In the genomic region with DNA sequence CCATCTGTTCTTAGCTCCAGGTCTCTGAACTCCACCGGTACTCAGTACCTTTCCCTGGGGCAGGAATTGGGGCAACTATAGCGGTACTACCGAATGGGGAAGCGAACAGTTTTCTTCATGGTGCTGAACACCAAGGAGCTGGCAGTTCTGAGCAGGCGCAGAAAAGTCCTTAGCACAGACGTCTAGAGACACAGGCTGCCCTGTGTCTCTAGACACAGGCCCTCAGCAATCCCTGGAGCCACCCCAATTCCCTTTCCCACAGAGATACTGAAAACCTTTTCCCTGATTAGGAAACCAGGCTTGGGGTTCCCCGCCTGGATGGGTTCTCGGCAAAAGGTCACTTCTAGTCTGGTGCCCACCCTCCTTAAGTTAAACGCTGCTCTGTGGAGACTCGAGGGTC, we compare ENCODE assay signal across 16 mouse cellular contexts. TPM values are rescaled to one million over a fixed set of nuclear protein-coding genes. Genes with fewer than 3 reads are reported as not detected.
DNase-seq lines count a peak whose midpoint lies in the region; ATAC-seq and TF ChIP-seq lines count a peak whose summit lies in the region.
"Had no signal": no experiment of that assay in that cellular context is flagged by ENCODE, and none has a peak within 500 bp of the region (broad histone marks: within the 10 kb centered on the region; RNA-seq: fewer than 3 reads in every experiment).

No protein-coding gene starts in this region.

- no peak for ATAC-seq in heart, embryonic 13.5 days (ENCODE audit: extremely low read depth, insufficient number of reproducible peaks, low FRiP score, low TSS enrichment)
- ATAC-seq in lung, embryonic 14.5 days (ENCODE audit: insufficient read depth) = no peak
- no peak for ATAC-seq in stomach, embryonic 14.5 days (ENCODE audit: insufficient number of reproducible peaks, insufficient read depth, low FRiP score, low read depth)
- ATAC-seq: activated CD4-positive, CD25-positive, alpha-beta regulatory T cell, adult 4 months; forebrain, embryonic 14.5 days had no signal

- peak; percentile 14 to 65 for DNase-seq in adrenal gland, adult (ENCODE audit: inconsistent age in 2 of 2, low spot score in 1 of 2)
- no peak for DNase-seq in adrenal gland, adult 18-20 months (ENCODE audit: low spot score in 2 of 2)
- DNase-seq in heart, postnatal 14 days = no peak
- DNase-seq in lung, embryonic 14.5 days = no peak
- DNase-seq in lung, postnatal 4 days = no peak
- no peak for DNase-seq in left cerebral cortex, postnatal 25 days (ENCODE audit: low spot score in 2 of 2)
- DNase-seq: cerebellum, postnatal 25 days; kidney, adult 18-20 months; thymus, postnatal 4 days had no signal

- 69% methylated on average over 10 of the region's 10 CpGs for WGBS in heart, embryonic 13.5 days
- 60% methylated on average over 10 of the region's 10 CpGs for WGBS in lung, embryonic 14.5 days
- 64% methylated on average over 10 of the region's 10 CpGs for WGBS in stomach, embryonic 14.5 days

- no peak for TF ChIP-seq CTCF in lung, embryonic 14.5 days (IDR thresholded peaks at IDR 0.05; ENCODE audit: low read depth)

- H3K36me3 ChIP-seq in heart, embryonic 13.5 days = peaks cover 4% of the 10 kb centered on the region
- H3K36me3 ChIP-seq in lung, embryonic 14.5 days (ENCODE audit: insufficient read depth) = no peaks in the 10 kb centered on the region
- no peaks in the 10 kb centered on the region for H3K36me3 ChIP-seq in stomach, embryonic 14.5 days (ENCODE audit: control insufficient read depth, insufficient read depth, low read length)
- H3K36me3 ChIP-seq: embryonic facial prominence, embryonic 12.5 days; hindbrain, embryonic 12.5 days had no signal

- intact Hi-C loops in heart, postnatal 14 days (cut with DNase I) = no loop called here
- intact Hi-C loops in left cerebral cortex, postnatal 25 days (cut with DNase I) = no loop called here

- peak overlapping the region; percentile 85 for H3K4me3 ChIP-seq in heart, embryonic 13.5 days
- H3K4me3 ChIP-seq in lung, embryonic 14.5 days (ENCODE audit: low read depth, low read length) = 0 out of 2 replicates have a peak overlapping the region, but pooled peaks have one; percentile 76
- peak overlapping the region; percentile 70; the same call in 1 of the 2 replicates for H3K4me3 ChIP-seq in stomach, embryonic 14.5 days (ENCODE audit: low read depth, low read length)

- H3K4me2 ChIP-seq in heart, embryonic 13.5 days = peak overlapping the region; percentile 79
- H3K4me2 ChIP-seq in lung, embryonic 14.5 days = peak overlapping the region; percentile 79
- H3K4me2 ChIP-seq in stomach, embryonic 14.5 days (replicated peaks; ENCODE audit: low read depth, low read length) = peak overlapping the region; percentile 74

- no peaks in the 10 kb centered on the region for H3K27me3 ChIP-seq in heart, embryonic 13.5 days (replicated peaks)
- 0 out of 2 replicates have a peak, but pooled peaks cover 10% of the 10 kb centered on the region for H3K27me3 ChIP-seq in lung, embryonic 14.5 days (ENCODE audit: insufficient read depth, low read length)
- no peaks in the 10 kb centered on the region for H3K27me3 ChIP-seq in stomach, embryonic 14.5 days (ENCODE audit: control insufficient read depth, insufficient read depth, low read length)

- peak overlapping the region; percentile 98 for H3K27ac ChIP-seq in heart, embryonic 13.5 days (replicated peaks)
- H3K27ac ChIP-seq in lung, embryonic 14.5 days (ENCODE audit: low read depth) = no peak overlapping the region
- H3K27ac ChIP-seq in stomach, embryonic 14.5 days (ENCODE audit: low read length) = peak overlapping the region; percentile 95; the same call in 1 of the 2 replicates
- H3K27ac ChIP-seq: hindbrain, embryonic 12.5 days; liver, embryonic 14.5 days had no signal

- H3K9ac ChIP-seq in heart, embryonic 13.5 days = peak overlapping the region; percentile 99
- no peak overlapping the region for H3K9ac ChIP-seq in lung, embryonic 14.5 days
- no peak overlapping the region for H3K9ac ChIP-seq in stomach, embryonic 14.5 days (replicated peaks; ENCODE audit: low read depth, low read length)
- H3K9ac ChIP-seq: hindbrain, embryonic 12.5 days; liver, embryonic 14.5 days had no signal

- peaks cover 47% of the 10 kb centered on the region for H3K4me1 ChIP-seq in heart, embryonic 13.5 days
- no peaks in the 10 kb centered on the region for H3K4me1 ChIP-seq in lung, embryonic 14.5 days (ENCODE audit: insufficient read depth)
- H3K4me1 ChIP-seq in stomach, embryonic 14.5 days (ENCODE audit: control insufficient read depth, insufficient read depth, low read length) = peaks cover 21% of the 10 kb centered on the region; the same call in 1 of the 2 replicates

- H3K9me3 ChIP-seq in heart, embryonic 13.5 days = no peaks in the 10 kb centered on the region
- no peaks in the 10 kb centered on the region for H3K9me3 ChIP-seq in lung, embryonic 14.5 days (ENCODE audit: low read depth, low read length)
- no peaks in the 10 kb centered on the region for H3K9me3 ChIP-seq in stomach, embryonic 14.5 days (ENCODE audit: control insufficient read depth, low read depth, low read length)
- H3K9me3 ChIP-seq: embryonic facial prominence, embryonic 12.5 days; hindbrain, embryonic 12.5 days had no signal

RNA-seq across cellular contexts. Expression of gene Cavin1, which starts 0.8 kb away (rescaled TPM):
- total RNA-seq in adrenal gland, adult 18-20 months (2021) = 100 to 1,000 TPM; 296 to 352 TPM
- polyA plus RNA-seq in heart, embryonic 13.5 days (2015; fragmentation: Nextera tagmentation; extraction: Ambion mirVana) = 348 and 370 TPM in 2 replicates
- 100 to 1,000 TPM; 336 to 338 TPM for total RNA-seq in heart, postnatal 14 days (2021)
- 137 and 143 TPM in 2 replicates for polyA plus RNA-seq in lung, embryonic 14.5 days (2014; fragmentation: Nextera tagmentation; extraction: Ambion mirVana)
- 136 and 158 TPM in 2 replicates for polyA plus RNA-seq in stomach, embryonic 14.5 days (2014; fragmentation: Nextera tagmentation; extraction: Ambion mirVana)
- total RNA-seq in left cerebral cortex, postnatal 25 days (2021) = 10 to 100 TPM; 16.6 to 18.0 TPM

RNA-seq across cellular contexts. Expression of gene Stat3, which starts 32.1 kb away (rescaled TPM):
- 100 to 1,000 TPM in 1 of 2 experiments, 10 to 100 TPM in 1; 87.0 to 102 TPM for total RNA-seq in adrenal gland, adult 18-20 months (2021)
- 41.8 and 42.9 TPM in 2 replicates for polyA plus RNA-seq in heart, embryonic 13.5 days (2015; fragmentation: Nextera tagmentation; extraction: Ambion mirVana)
- 100 to 1,000 TPM; 103 to 107 TPM for total RNA-seq in heart, postnatal 14 days (2021)
- polyA plus RNA-seq in lung, embryonic 14.5 days (2014; fragmentation: Nextera tagmentation; extraction: Ambion mirVana) = 33.8 and 36.5 TPM in 2 replicates
- polyA plus RNA-seq in stomach, embryonic 14.5 days (2014; fragmentation: Nextera tagmentation; extraction: Ambion mirVana) = 43.5 and 44.8 TPM in 2 replicates
- 10 to 100 TPM; 44.1 to 45.0 TPM for total RNA-seq in left cerebral cortex, postnatal 25 days (2021)

RNA-seq across cellular contexts. Expression of gene Atp6v0a1, which starts 37.8 kb away (rescaled TPM):
- total RNA-seq in adrenal gland, adult 18-20 months (2021) = 100 to 1,000 TPM; 120 to 176 TPM
- polyA plus RNA-seq in heart, embryonic 13.5 days (2015; fragmentation: Nextera tagmentation; extraction: Ambion mirVana) = 54.9 and 58.1 TPM in 2 replicates
- total RNA-seq in heart, postnatal 14 days (2021) = 10 to 100 TPM; 89.3 to 90.2 TPM
- polyA plus RNA-seq in lung, embryonic 14.5 days (2014; fragmentation: Nextera tagmentation; extraction: Ambion mirVana) = 32.8 and 38.0 TPM in 2 replicates
- 38.4 and 42.0 TPM in 2 replicates for polyA plus RNA-seq in stomach, embryonic 14.5 days (2014; fragmentation: Nextera tagmentation; extraction: Ambion mirVana)
- total RNA-seq in left cerebral cortex, postnatal 25 days (2021) = 100 to 1,000 TPM; 465 to 475 TPM

Comparison
In these comparisons a context has a peak if more than half of its experiments do, and no peak if none do; other contexts are left out.
1. DNase-seq: peak in adrenal gland, adult (2 of 2); none in adrenal gland, adult 18-20 months (0 of 2), heart, postnatal 14 days (0 of 2), lung, embryonic 14.5 days (single experiment), lung, postnatal 4 days (0 of 2) and left cerebral cortex, postnatal 25 days (0 of 2).
2. RNA of gene Cavin1, which starts 0.8 kb away (total RNA-seq): 296 to 352 TPM in adrenal gland, adult 18-20 months and 336 to 338 TPM in heart, postnatal 14 days; 16.6 to 18.0 TPM in left cerebral cortex, postnatal 25 days; every median in the first group is over 10 times any median in the second.
3. Peak in every context shown above with its lines, with median percentiles within 50 percentile points of each other: H3K4me2 ChIP-seq and H3K4me3 ChIP-seq.